Mouse (Mus musculus) kidney, embryonic 16.5 days (tissue): Measurements from ENCODE around the gene Sorcs3. TPM values are rescaled to one million over a fixed set of nuclear protein-coding genes. Genes with fewer than 3 reads are reported as not detected.

Experiments used
- ATAC-seq: fragments of 200-750 bp; cut with Nextera tagmentation; 2 replicates; pipeline ENCODE4 v1.8.0; 2017; ENCODE audit warnings: moderate TSS enrichment; ENCODE audit not compliant: low FRiP score, low TSS enrichment
- H3K27ac ChIP-seq: fragments of 300-500 bp; sonication (generic); 2 replicates; pipeline ENCODE4 v1.5.1; 2014; ENCODE audit warnings: low read length
- H3K27me3 ChIP-seq: fragments of 300-500 bp; sonication (generic); 2 replicates; pipeline ENCODE4 v1.6.1; 2014; ENCODE audit warnings: low read length, control low read depth, mixed read lengths; ENCODE audit not compliant: insufficient read depth
- H3K36me3 ChIP-seq: fragments of 300-500 bp; sonication (generic); 2 replicates; pipeline ENCODE4 v1.6.1; 2014; ENCODE audit warnings: low read length, control low read depth, mixed read lengths; ENCODE audit not compliant: insufficient read depth
- H3K4me1 ChIP-seq: fragments of 300-500 bp; sonication (generic); 2 replicates; pipeline ENCODE4 v1.6.1; 2014; ENCODE audit warnings: low read length, control low read depth, mixed read lengths; ENCODE audit not compliant: insufficient read depth
- H3K4me2 ChIP-seq: fragments of 300-500 bp; sonication (generic); replicated peaks from 2 replicates; pipeline ENCODE4 v1.6.1; 2014; ENCODE audit warnings: low read depth, low read length
- H3K4me3 ChIP-seq: fragments of 300-500 bp; sonication (generic); 2 replicates; pipeline ENCODE4 v1.5.1; 2014; ENCODE audit warnings: mild to moderate bottlenecking, low read length
- H3K9ac ChIP-seq: fragments of 300-500 bp; sonication (generic); replicated peaks from 2 replicates; pipeline ENCODE4 v1.6.1; 2014; ENCODE audit warnings: low read length
- H3K9me3 ChIP-seq: fragments of 300-500 bp; sonication (generic); 2 replicates; pipeline ENCODE4 v1.6.1; 2016; ENCODE audit warnings: low read length, control low read depth
- whole genome bisulfite sequencing: fragments of 180-500 bp; shearing (Covaris S2); extraction: QIAGEN DNeasy Blood & Tissue Kit; methylation state at CpG from one replicate; pipeline ENCODE4 v1.1.7; 2014; 5-methylcytosine and 5-hydroxymethylcytosine counted together
- polyA plus RNA-seq: library from polyadenylated mRNA; unstranded; fragments of >200 nt; fragmentation: Nextera tagmentation; extraction: Ambion mirVana; gene quantifications from 2 replicates; pipeline ENCODE4 v1.2.1, GENCODE M21; 2015

Sorcs3 gene
- polyA plus RNA-seq, 1 experiment from 2014 or later = 1.8 TPM

GRCm38 (mm10) chr19:48413836-48414235, 208.0 kb downstream of the Sorcs3 start:
- Histone ChIP-seq H3K27ac (no peak overlapping the region), H3K4me2 (no peak overlapping the region), H3K4me1 (no peaks in the 10 kb centered on the region), H3K4me3 (no peak overlapping the region), H3K27me3 (no peaks in the 10 kb centered on the region), H3K9me3 (no peaks in the 10 kb centered on the region), H3K9ac (no peak overlapping the region), H3K36me3 (no peaks in the 10 kb centered on the region)
- no peak for ATAC-seq
- WGBS = 68% methylated on average over 2 of the region's 2 CpGs

GRCm38 (mm10) chr19:48418356-48418755, 212.5 kb downstream of the Sorcs3 start:
- Histone ChIP-seq H3K27me3 (no peaks in the 10 kb centered on the region), H3K4me1 (no peaks in the 10 kb centered on the region), H3K9ac (no peak overlapping the region), H3K4me2 (no peak overlapping the region), H3K36me3 (no peaks in the 10 kb centered on the region), H3K4me3 (no peak overlapping the region), H3K27ac (no peak overlapping the region), H3K9me3 (no peaks in the 10 kb centered on the region)
- 82% methylated on average over 3 of the region's 3 CpGs for WGBS
- no peak for ATAC-seq

- H3K27ac ChIP-seq = no peak overlapping the region
- no peak overlapping the region for H3K4me3 ChIP-seq
- WGBS = 86% methylated on average over 4 of the region's 4 CpGs
- H3K9me3 ChIP-seq = no peaks in the 10 kb centered on the region
- H3K4me2 ChIP-seq = no peak overlapping the region
- no peaks in the 10 kb centered on the region for H3K4me1 ChIP-seq
- no peaks in the 10 kb centered on the region for H3K27me3 ChIP-seq
- H3K9ac ChIP-seq = no peak overlapping the region
- H3K36me3 ChIP-seq = no peaks in the 10 kb centered on the region
- no peak for ATAC-seq
Measured at GRCm38 (mm10) chr19:48429263-48429662, 223.4 kb downstream of the Sorcs3 start.

- Histone ChIP-seq H3K4me1 (no peaks in the 10 kb centered on the region), H3K27me3 (no peaks in the 10 kb centered on the region), H3K27ac (no peak overlapping the region), H3K36me3 (no peaks in the 10 kb centered on the region), H3K9me3 (no peaks in the 10 kb centered on the region), H3K4me3 (no peak overlapping the region), H3K4me2 (no peak overlapping the region), H3K9ac (no peak overlapping the region)
- 37% methylated on average over 2 of the region's 2 CpGs for WGBS
- ATAC-seq = no peak
Measured at GRCm38 (mm10) chr19:48429755-48430154, 223.9 kb downstream of the Sorcs3 start.

GRCm38 (mm10) chr19:48430328-48430727, 224.5 kb downstream of the Sorcs3 start:
- Histone ChIP-seq H3K9ac (no peak overlapping the region), H3K27me3 (no peaks in the 10 kb centered on the region), H3K4me2 (no peak overlapping the region), H3K4me3 (no peak overlapping the region), H3K27ac (no peak overlapping the region), H3K4me1 (no peaks in the 10 kb centered on the region), H3K36me3 (no peaks in the 10 kb centered on the region), H3K9me3 (no peaks in the 10 kb centered on the region)
- WGBS = 92% methylated on average over 5 of the region's 5 CpGs
- ATAC-seq = no peak

GRCm38 (mm10) chr19:48438450-48438849, 232.6 kb downstream of the Sorcs3 start:
- Histone ChIP-seq H3K9me3 (no peaks in the 10 kb centered on the region), H3K4me3 (no peak overlapping the region), H3K27ac (no peak overlapping the region), H3K4me2 (no peak overlapping the region), H3K9ac (no peak overlapping the region), H3K36me3 (no peaks in the 10 kb centered on the region), H3K4me1 (no peaks in the 10 kb centered on the region), H3K27me3 (no peaks in the 10 kb centered on the region)
- ATAC-seq = no peak
- 78% methylated on average over 1 of the region's 1 CpGs for WGBS

GRCm38 (mm10) chr19:48461141-48461540, 255.3 kb downstream of the Sorcs3 start:
- no peak overlapping the region for H3K4me3 ChIP-seq
- no peak overlapping the region for H3K9ac ChIP-seq
- no peaks in the 10 kb centered on the region for H3K27me3 ChIP-seq
- no peaks in the 10 kb centered on the region for H3K4me1 ChIP-seq
- H3K4me2 ChIP-seq = no peak overlapping the region
- no peaks in the 10 kb centered on the region for H3K9me3 ChIP-seq
- no peaks in the 10 kb centered on the region for H3K36me3 ChIP-seq
- 79% methylated on average over 5 of the region's 5 CpGs for WGBS
- no peak for ATAC-seq
- H3K27ac ChIP-seq = no peak overlapping the region

- Histone ChIP-seq H3K9me3 (no peaks in the 10 kb centered on the region), H3K27me3 (no peaks in the 10 kb centered on the region), H3K4me1 (no peaks in the 10 kb centered on the region), H3K9ac (no peak overlapping the region), H3K27ac (no peak overlapping the region), H3K4me3 (no peak overlapping the region), H3K36me3 (no peaks in the 10 kb centered on the region), H3K4me2 (no peak overlapping the region)
- ATAC-seq = no peak
- 77% methylated on average over 3 of the region's 3 CpGs for WGBS
Measured at GRCm38 (mm10) chr19:48462426-48462825, 256.6 kb downstream of the Sorcs3 start.

- no peak overlapping the region for H3K4me3 ChIP-seq
- no peak overlapping the region for H3K4me2 ChIP-seq
- 51% methylated on average over 3 of the region's 3 CpGs for WGBS
- no peak overlapping the region for H3K9ac ChIP-seq
- H3K4me1 ChIP-seq = no peaks in the 10 kb centered on the region
- no peaks in the 10 kb centered on the region for H3K36me3 ChIP-seq
- no peak overlapping the region for H3K27ac ChIP-seq
- no peaks in the 10 kb centered on the region for H3K27me3 ChIP-seq
- no peak for ATAC-seq
- H3K9me3 ChIP-seq = no peaks in the 10 kb centered on the region
Measured at GRCm38 (mm10) chr19:48463494-48463893, 257.7 kb downstream of the Sorcs3 start.

- no peaks in the 10 kb centered on the region for H3K36me3 ChIP-seq
Measured at GRCm38 (mm10) chr19:48467471-48467870, 261.6 kb downstream of the Sorcs3 start.

More at GRCm38 (mm10) chr19:48467471-48467870, 261.6 kb downstream of the Sorcs3 start:
- no peak overlapping the region for H3K9ac ChIP-seq
- H3K9me3 ChIP-seq = no peaks in the 10 kb centered on the region
- no peaks in the 10 kb centered on the region for H3K27me3 ChIP-seq
- no peaks in the 10 kb centered on the region; the same call in 1 of the 2 replicates for H3K4me1 ChIP-seq
- ATAC-seq = no peak
- H3K4me2 ChIP-seq = no peak overlapping the region
- WGBS = 45% methylated on average over 4 of the region's 4 CpGs
- H3K4me3 ChIP-seq = no peak overlapping the region
- no peak overlapping the region for H3K27ac ChIP-seq
